Mouse (Mus musculus) lung, adult 2 months (tissue): ENCODE measurements around the gene Tmprss7. TPM values are rescaled to one million over a fixed set of nuclear protein-coding genes. Genes with fewer than 3 reads are reported as not detected.

Experiments used
- DNase-seq: peaks from one replicate; pipeline ENCODE4 v3.0.0; 2022
- H3K4me1 ChIP-seq: fragments of 200-500 bp; 2 replicates; pipeline ENCODE4 v1.6.1; 2011; ENCODE audit warnings: low read length; ENCODE audit not compliant: control insufficient read depth, insufficient read depth
- H3K4me3 ChIP-seq: fragments of 200-500 bp; replicated peaks from 2 replicates; pipeline ENCODE3; 2011; ENCODE audit warnings: low read depth, mild to moderate bottlenecking, control low read depth, low read length; ENCODE audit errors: extremely low read depth
- CTCF ChIP-seq: fragments of 200-500 bp; IDR thresholded peaks from 2 replicates; pipeline ENCODE4 v1.5.1; 2011; ENCODE audit warnings: mild to moderate bottlenecking, low read length, control low read depth; ENCODE audit not compliant: insufficient read depth
- POLR2A ChIP-seq: fragments of 200-500 bp; IDR thresholded peaks from 2 replicates; pipeline ENCODE4 v1.6.1; 2011; ENCODE audit warnings: low read depth, mild to moderate bottlenecking, control low read depth, low read length, borderline replicate concordance; ENCODE audit errors: extremely low read depth
- WGBS: fragments of 180-500 bp; shearing (Covaris S2); methylation state at CpG from one replicate; pipeline ENCODE4 v1.1.7; 2018; 5-methylcytosine and 5-hydroxymethylcytosine counted together
- polyA plus RNA-seq: library from polyadenylated mRNA; depleted of rRNA; stranded (reverse); fragments of >200 nt; gene quantifications from 2 replicates; pipeline ENCODE4 v1.2.3, GENCODE M21; 2012

Gene Tmprss7
- polyA plus RNA-seq, 1 experiment = 0.06 TPM

DNA sequence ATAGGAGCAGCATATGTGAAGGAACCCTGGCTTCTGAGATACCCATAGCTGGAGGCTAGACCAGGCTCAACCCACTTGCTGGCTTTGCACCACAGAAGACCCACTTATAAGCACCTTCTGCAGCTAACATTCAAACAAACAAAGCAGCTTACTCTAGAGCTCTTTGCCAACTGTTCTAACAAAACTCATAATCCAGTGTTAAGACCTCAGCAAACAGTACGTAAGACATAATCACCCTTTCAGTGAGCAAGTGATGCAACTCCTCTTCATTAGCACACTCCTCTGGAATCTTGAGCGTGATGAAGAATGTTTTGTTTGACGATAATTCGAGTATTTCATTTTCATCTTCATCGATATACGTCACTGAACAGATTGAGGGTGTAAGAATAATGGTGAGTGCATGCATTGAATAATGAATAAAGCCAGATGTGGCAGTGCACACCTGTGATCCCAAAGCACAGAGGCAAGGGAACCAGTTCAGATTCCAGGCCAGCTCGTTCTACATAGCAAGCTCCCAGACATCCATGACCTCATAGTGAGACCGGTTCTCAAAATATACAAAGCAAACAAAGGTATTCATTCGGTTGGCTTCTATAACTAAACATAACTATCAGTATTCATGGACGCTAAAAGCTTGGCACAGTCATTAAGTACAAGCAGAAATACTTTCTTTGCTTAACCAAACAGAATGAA, 53.2 kb downstream of the Tmprss7 start:
- WGBS = 50% methylated on average over 10 of the region's 10 CpGs
- TF ChIP-seq POLR2A = no peak
- DNase-seq = no peak
- no peak overlapping the region for H3K4me3 ChIP-seq
- no peaks in the 10 kb centered on the region for H3K4me1 ChIP-seq

- no peak for DNase-seq
- no peak for TF ChIP-seq POLR2A
- TF ChIP-seq CTCF = no peak
- H3K4me1 ChIP-seq = no peaks in the 10 kb centered on the region
- H3K4me3 ChIP-seq = no peak overlapping the region
- WGBS = 85% methylated on average over 2 of the region's 2 CpGs
These were observed 57.6 kb downstream of the Tmprss7 start for GRCm38 (mm10) chr16:45635826-45636225.

GRCm38 (mm10) chr16:45632420-45632819, 61.0 kb downstream of the Tmprss7 start:
- H3K4me1 ChIP-seq = no peaks in the 10 kb centered on the region
- TF ChIP-seq CTCF = no peak
- no peak for TF ChIP-seq POLR2A
- WGBS = 50% methylated on average over 4 of the region's 4 CpGs
- H3K4me3 ChIP-seq = no peak overlapping the region
- no peak for DNase-seq

DNA sequence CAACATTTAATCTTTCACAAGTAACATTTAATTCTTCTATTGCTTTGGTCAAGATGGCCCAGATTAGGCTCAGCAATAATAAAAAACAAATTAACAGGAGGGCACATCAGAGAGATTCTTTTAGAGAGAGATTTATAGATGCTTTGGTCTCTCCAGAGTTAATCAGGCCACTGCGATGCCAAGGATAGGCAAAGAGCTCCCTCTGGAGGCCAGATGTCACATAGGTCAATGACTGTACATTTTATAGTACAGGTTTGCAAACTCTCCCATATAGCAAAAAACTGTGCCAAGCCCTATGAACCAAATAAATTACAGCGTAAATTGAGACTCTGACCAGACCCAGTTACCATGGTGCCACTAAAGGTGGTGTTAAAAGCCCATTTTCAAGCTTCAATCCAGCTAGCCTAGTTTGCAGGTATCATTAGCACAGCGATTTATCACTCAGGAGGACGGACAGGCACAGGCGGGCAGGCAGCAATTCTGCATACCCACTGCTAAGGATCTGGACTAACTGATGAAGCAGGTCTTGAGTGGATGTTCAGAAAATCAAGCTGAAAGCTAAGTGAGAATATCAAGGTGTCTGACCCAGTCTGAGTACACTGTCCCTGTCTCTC, 63.0 kb downstream of the Tmprss7 start:
- H3K4me1 ChIP-seq = no peaks in the 10 kb centered on the region
- no peak overlapping the region for H3K4me3 ChIP-seq
- TF ChIP-seq CTCF (peak; percentile 79), POLR2A (no peak)
- WGBS = 59% methylated on average over 5 of the region's 5 CpGs
- peak; percentile 52 for DNase-seq

- WGBS = 40% methylated on average over 8 of the region's 8 CpGs
- DNase-seq = no peak
- no peaks in the 10 kb centered on the region for H3K4me1 ChIP-seq
- TF ChIP-seq CTCF = no peak
- TF ChIP-seq POLR2A = no peak
- H3K4me3 ChIP-seq = no peak overlapping the region
These were observed 63.9 kb downstream of the Tmprss7 start for GRCm38 (mm10) chr16:45629497-45630105.

DNA sequence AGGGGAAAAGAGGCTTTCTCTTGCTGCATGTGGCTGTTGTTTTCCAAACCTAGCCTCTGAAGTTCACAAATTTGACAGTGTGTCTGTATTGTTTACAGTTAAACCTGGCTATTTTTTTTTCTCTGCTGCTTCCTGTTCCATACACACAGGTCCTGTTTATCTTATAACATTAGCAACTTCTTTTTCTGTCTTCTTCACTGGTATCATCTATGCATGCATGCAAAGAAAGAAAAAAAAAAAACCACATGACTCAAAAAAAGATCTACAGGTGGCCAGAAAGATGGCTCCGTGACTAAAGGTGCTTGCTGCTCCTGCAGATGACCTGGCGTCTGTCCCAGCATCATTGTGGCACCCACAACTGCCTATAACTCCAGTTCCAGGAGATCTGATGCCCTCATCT, 68.1 kb downstream of the Tmprss7 start:
- 86% methylated on average over 2 of the region's 2 CpGs for WGBS
- H3K4me3 ChIP-seq = no peak overlapping the region
- DNase-seq = no peak
- no peaks in the 10 kb centered on the region for H3K4me1 ChIP-seq
- TF ChIP-seq POLR2A (no peak), CTCF (no peak)

- WGBS = 64% methylated on average over 2 of the region's 2 CpGs
- TF ChIP-seq CTCF (no peak), POLR2A (no peak)
- Histone ChIP-seq H3K4me1 (no peaks in the 10 kb centered on the region), H3K4me3 (no peak overlapping the region)
- no peak for DNase-seq
These were observed 68.7 kb downstream of the Tmprss7 start for GRCm38 (mm10) chr16:45624791-45625190.

DNA sequence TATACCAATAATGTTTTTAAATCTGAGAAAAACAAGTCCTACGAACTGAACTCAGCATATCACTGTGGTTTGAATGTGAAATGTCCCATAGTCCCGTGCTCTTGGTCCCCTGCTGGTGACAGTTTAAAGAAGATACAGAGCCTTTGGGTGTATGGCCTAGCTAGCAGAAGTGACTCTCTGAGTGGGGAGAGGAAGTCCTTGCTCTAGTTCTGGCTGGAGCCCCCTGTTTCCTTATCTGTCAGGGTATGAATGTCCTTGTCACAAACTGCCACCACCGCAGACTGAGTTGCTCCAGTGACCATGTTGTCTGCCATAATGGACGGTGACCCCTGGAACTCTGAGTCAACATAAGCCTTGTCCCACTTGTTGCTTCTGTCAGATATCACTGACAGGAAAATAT, 70.2 kb downstream of the Tmprss7 start:
- TF ChIP-seq POLR2A (no peak), CTCF (no peak)
- Histone ChIP-seq H3K4me3 (no peak overlapping the region), H3K4me1 (no peaks in the 10 kb centered on the region)
- DNase-seq = no peak
- whole genome bisulfite sequencing = 84% methylated on average over 4 of the region's 4 CpGs

- WGBS = 35% methylated on average over 8 of the region's 8 CpGs
- H3K4me3 ChIP-seq = no peak overlapping the region
- TF ChIP-seq POLR2A (no peak), CTCF (no peak)
- DNase-seq = no peak
- no peaks in the 10 kb centered on the region for H3K4me1 ChIP-seq
These were observed 73.6 kb downstream of the Tmprss7 start for GRCm38 (mm10) chr16:45619751-45620375.
